Mouse (Mus musculus): Measurements from ENCODE around the gene Wdr81.

Gene Wdr81

GRCm38 (mm10) chr11:75453991-75454930 is at the start of gene Wdr81:
Gene Wdr81, minus strand, starts transcription at chr11:75454717.
- DNase-seq (ENCODE audit: low read depth in 2 of 2, low spot score in 2 of 2), result peak; percentile 78 to 84

- DNase-seq (ENCODE audit: low read depth in 2 of 2, low spot score in 2 of 2), result no peak
These were observed 43.6 kb upstream of the Wdr81 start for GRCm38 (mm10) chr11:75498126-75498525.

- DNase-seq (ENCODE audit: low read depth in 2 of 2, low spot score in 2 of 2), result no peak
These were observed 40.0 kb upstream of the Wdr81 start for GRCm38 (mm10) chr11:75494296-75495049.

- no peak for DNase-seq (ENCODE audit: low read depth in 2 of 2, low spot score in 2 of 2)
These were observed 33.0 kb upstream of the Wdr81 start for GRCm38 (mm10) chr11:75487496-75487895.

- peak; percentile 95 to 97 for DNase-seq (ENCODE audit: low read depth in 2 of 2, low spot score in 2 of 2)
These were observed 32.2 kb upstream of the Wdr81 start, which contains the start of gene Prpf8 for GRCm38 (mm10) chr11:75486601-75487285. Gene Prpf8, plus strand, starts transcription at chr11:75486816.

- no peak for DNase-seq (ENCODE audit: low read depth in 2 of 2, low spot score in 2 of 2)
These were observed 31.7 kb upstream of the Wdr81 start for GRCm38 (mm10) chr11:75486192-75486591.

- no peak for DNase-seq (ENCODE audit: low read depth in 2 of 2, low spot score in 2 of 2)
These were observed 18.9 kb upstream of the Wdr81 start for GRCm38 (mm10) chr11:75473376-75473775.

GRCm38 (mm10) chr11:75472469-75473081 is 18.1 kb upstream of the Wdr81 start:
- no peak for DNase-seq (ENCODE audit: low read depth in 2 of 2, low spot score in 2 of 2)

GRCm38 (mm10) chr11:75470675-75471074 is 16.2 kb upstream of the Wdr81 start:
- no peak for DNase-seq (ENCODE audit: low read depth in 2 of 2, low spot score in 2 of 2)

- DNase-seq (ENCODE audit: low read depth in 2 of 2, low spot score in 2 of 2), result no peak
These were observed 14.7 kb upstream of the Wdr81 start for GRCm38 (mm10) chr11:75469261-75469660.

GRCm38 (mm10) chr11:75468410-75468809 is 13.9 kb upstream of the Wdr81 start:
- no peak for DNase-seq (ENCODE audit: low read depth in 2 of 2, low spot score in 2 of 2)

- no peak for DNase-seq (ENCODE audit: low read depth in 2 of 2, low spot score in 2 of 2)
These were observed 13.1 kb upstream of the Wdr81 start for GRCm38 (mm10) chr11:75467512-75468215.

- no peak for DNase-seq (ENCODE audit: low read depth in 2 of 2, low spot score in 2 of 2)
These were observed 12.4 kb upstream of the Wdr81 start for GRCm38 (mm10) chr11:75466731-75467505.

- no peak for DNase-seq (ENCODE audit: low read depth in 2 of 2, low spot score in 2 of 2)
These were observed 10.5 kb upstream of the Wdr81 start for GRCm38 (mm10) chr11:75465051-75465450.

- DNase-seq (ENCODE audit: low read depth in 2 of 2, low spot score in 2 of 2), result no peak
These were observed 9.9 kb upstream of the Wdr81 start for GRCm38 (mm10) chr11:75464417-75464816.

- no peak for DNase-seq (ENCODE audit: low read depth in 2 of 2, low spot score in 2 of 2)
These were observed 9.1 kb upstream of the Wdr81 start for GRCm38 (mm10) chr11:75463624-75464023.

- no peak for DNase-seq (ENCODE audit: low read depth in 2 of 2, low spot score in 2 of 2)
These were observed 8.4 kb upstream of the Wdr81 start for GRCm38 (mm10) chr11:75462865-75463336.

GRCm38 (mm10) chr11:75462253-75462783 is 7.8 kb upstream of the Wdr81 start:
- DNase-seq (ENCODE audit: low read depth in 2 of 2, low spot score in 2 of 2), result no peak

- DNase-seq (ENCODE audit: low read depth in 2 of 2, low spot score in 2 of 2), result no peak
These were observed 7.3 kb upstream of the Wdr81 start for GRCm38 (mm10) chr11:75461743-75462252.
